Mouse (Mus musculus) B cell, adult 2 months (primary cell): ENCODE data around the gene Scnn1b.
A peak's percentile ranks its signal among the peaks of the same experiment; 100 is the strongest.

Experiments
- DNase-seq, 2 experiments: peaks; one replicate each; pipeline ENCODE4 v3.0.0; 2022

Gene Scnn1b

DNA sequence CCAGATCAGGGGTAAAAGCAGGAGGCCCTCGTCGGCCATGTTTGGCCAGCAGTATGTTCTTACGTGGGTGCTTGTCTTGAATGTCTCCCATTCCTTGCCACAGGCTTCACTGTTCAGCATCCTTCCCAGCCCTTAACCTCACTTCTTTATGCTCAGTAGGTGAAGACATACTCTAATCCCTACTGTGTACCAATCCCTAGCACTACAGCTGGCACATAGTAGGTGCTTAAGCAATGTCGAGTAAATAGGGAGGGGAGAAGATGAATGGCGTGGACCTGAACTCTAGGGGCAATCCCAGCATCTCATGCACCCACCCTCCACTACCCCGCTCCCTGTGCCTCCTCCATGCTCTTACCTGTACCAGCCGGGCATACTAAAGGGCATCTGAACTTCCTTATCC is 59.5 kb downstream of the Scnn1b start:
- DNase-seq: no peak

GRCm38 (mm10) chr7:121927882-121928281 is 63.0 kb downstream of the Scnn1b start:
- DNase-seq: no peak

DNA sequence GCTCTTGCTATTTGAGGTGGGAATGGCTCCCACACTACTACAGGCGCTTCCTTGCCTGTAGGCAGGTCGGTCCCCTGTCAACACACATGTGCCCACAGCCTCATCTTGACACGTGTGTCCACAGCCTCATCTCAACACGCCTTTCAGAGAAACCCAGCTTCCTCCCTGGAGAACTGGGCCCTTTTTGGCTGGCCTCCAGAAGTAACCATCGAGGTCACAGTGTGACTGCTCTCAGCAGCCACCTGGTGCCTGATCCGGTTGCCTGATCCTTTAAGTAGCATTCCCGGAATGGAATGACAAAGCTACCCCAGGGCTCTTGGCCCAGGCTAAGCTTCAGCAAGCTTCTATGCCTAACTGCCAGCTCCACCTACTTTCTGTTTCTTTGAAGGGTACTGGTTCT is 66.4 kb downstream of the Scnn1b start:
- no peak for DNase-seq

- DNase-seq: no peak
Measured at GRCm38 (mm10) chr7:121933675-121934074, 68.8 kb downstream of the Scnn1b start.

DNA sequence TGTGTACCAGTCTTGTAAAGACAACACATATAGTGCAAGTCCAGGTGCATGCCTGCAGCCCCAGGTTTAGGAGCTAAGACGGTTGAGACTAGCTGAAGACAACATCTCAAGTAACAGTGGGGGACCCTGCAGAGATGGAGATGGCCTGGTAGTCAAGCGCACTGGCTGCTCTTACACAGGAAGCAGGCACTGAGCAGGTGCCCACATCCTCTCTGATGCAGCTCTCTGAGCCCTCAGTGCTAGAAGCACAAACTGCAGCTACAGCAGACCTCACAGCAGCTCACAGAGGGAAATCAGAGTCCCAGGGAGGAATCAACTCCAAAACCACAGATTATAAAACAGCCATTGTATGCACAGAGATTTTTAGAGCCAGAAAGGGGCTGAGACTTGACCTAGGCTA is 69.5 kb downstream of the Scnn1b start:
- DNase-seq: no peak

DNA sequence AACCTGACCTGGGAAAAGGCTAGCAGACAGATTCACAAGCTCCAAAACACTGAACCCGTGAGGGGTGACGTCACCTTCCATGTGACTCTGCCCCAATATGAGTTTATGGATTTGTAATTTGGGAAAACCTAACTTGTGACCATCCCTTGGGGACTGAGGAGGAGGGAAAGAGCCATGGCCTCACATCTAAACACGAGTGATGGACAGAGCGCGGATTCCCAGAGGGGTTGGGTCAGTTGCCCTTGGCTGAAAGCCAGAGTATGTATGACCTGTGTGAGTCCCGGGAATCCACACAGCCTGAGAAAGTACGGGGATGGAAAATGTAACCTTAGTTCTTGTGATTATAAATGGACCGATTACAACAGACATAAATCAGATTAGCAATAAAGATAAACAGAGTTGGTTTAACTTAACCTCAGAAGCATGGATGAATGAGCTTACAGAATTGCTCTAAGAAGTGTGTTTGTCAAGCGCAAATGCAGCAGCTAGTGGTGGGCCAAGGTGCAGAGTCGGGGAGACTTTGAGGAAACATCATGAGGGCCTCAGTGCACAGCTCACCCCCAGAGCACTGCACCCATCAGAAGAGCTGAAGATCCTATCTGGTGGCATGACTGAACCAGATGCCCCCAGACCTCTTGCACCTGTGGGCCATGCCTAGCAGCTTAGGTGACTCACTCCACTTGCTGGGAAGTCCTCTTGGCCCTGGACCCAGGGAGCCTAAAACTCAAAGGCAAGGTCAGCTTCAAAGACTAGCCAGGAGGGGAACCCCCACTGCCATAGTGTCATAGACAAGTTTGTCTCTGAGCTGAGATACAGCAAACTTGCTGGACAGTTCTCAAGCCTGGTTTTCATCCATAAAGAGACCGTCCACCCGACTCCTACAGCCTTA is 71.3 kb downstream of the Scnn1b start:
- no peak for DNase-seq

DNA sequence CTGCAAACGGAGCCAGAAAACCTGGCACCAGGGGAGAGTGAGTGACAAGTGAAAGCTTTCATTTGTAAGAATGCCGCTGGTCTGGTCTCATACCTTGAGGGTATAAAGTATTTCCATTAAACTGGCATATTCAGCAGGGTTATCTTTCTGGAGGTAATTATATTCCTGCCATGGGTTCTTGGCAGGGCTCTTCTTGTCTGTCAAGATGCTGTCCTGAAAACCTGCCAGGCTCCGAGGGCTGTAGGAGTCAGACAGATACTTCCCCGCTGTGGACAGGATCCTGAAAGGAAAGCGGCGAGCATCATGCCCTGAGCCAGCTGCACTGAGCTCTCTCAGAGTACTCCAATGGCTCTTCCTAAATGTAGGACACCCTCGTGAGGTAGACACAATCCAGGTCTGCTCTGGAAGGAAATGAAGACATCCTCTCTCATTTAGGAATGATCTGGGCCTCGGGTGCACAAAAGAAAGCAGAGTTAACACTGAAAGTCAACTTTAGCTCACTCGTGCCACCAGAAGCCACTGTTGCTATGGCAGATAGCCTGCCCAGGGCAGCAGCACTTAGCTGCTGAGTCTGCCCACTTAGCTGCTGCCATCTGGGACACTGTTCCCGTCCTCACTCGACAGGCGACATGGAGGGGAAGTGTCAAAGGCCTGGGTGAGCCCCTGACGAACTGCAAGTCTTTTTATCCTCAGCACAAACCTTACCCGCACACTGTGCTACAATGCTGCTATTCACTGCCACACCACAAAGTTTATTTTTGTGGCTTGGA is 72.2 kb downstream of the Scnn1b start:
- DNase-seq: no peak

DNA sequence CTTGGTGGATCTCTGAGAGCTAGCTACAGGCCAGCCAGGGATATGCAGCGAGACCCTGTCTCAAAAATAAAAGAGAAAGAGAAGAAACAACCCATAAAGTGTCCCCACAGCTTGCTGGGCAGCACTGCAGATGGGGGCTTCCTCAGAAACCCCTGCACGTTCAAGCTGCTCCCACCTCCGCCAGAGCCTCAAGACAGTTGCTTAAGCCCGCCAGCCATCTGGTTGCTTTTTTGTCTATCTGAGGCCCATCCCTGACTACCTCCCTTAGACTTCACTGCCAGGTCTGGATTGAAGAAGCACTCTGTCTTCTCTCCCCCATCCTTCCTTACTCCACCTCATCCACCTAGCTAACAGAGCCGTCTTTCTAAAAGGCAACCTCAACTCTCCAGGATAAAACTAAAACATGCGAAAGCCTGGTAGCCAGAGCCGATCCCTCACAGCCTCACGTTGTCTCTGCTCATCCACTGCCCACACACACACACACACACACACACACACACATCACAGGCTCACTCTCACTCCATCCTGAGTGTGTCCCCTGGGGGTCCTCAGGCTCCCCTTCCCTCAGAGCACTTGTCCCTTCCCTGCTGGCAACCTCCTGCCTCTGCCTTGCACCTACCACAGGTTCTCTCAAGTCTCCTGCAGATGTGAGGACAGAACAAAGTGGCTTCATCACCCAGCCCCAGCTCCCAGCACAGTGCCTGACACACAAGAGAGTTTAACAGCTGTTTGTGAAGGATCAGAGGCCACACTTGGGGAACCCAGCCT is 73.5 kb downstream of the Scnn1b start:
- DNase-seq: no peak

DNA sequence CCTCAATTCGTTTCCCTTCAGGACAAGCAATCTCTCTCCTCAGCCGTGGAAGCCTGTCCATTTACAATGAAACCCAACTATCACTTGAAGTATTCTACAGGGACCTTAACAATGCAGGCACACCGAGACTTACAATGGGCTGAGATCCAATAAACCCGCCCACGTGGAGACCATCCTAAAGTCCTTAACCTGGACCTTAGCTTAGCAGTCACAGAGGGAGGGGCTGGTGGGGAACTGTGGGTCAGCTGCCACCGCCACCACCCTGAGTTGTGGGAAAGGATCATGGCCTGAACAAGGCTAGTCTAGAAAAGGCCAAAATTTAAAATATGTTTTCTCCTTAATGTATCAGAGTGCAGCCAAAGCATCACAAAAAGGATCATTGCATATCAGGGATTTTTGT is 74.4 kb downstream of the Scnn1b start:
- DNase-seq: no peak

DNA sequence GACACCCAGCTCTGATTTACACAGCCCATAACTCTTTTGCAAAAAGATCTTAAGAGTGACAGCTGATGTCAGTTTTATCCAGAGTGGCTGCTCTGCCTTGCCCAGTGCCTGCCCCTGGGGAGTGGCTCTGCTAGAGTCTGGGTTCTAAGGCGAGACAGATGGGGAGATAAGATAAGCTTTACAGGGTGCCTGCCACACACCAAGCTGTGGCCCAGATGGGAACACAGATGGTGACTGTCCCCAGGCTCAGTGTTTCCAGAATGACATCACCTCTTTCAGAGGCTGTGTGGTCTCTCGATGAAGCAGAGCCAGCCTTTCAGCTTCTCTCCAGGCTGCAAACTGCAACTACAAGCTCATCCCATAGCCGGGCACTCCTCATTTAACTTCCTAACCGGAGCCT is 74.9 kb downstream of the Scnn1b start:
- DNase-seq: no peak

DNA sequence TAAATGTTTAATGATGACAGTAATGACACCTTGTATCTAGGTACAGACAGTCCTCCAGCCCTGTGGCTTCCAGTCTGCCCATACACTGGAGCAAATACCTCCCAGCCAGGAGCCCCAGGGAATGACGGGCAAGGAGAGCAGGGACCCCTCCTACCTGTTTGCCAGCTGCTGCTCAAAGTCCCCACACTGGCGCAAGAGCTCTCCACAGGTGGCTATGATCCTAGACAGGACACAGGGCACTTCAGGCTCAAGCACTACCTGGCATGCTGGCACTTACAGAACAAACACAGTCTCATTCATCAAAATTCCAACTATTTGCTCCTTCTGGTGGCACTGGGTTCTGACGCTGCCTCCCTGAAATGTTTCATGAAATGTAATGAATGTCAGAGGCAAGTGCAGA is 76.2 kb downstream of the Scnn1b start:
- no peak for DNase-seq

GRCm38 (mm10) chr7:121941640-121942039 is 76.8 kb downstream of the Scnn1b start:
- DNase-seq: no peak

DNA sequence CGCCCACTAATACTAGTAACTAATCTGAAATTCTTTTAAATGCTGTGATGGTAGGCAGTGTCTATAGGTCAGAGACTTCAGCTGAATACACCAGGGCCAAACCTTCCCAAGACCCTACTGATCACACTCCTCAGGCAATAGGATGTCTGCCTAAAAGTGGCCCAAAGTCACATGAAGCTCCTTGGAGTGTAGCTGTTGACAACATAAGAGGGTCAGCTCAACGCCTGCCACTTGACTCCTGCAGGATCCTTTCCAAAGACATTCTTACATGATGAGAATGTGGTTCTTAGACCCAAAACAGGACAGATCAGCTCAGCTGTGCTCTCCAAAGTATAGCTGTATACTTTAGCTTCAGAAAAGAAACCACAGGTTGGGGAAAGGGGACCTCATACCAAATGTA is 77.5 kb downstream of the Scnn1b start:
- DNase-seq: no peak

DNA sequence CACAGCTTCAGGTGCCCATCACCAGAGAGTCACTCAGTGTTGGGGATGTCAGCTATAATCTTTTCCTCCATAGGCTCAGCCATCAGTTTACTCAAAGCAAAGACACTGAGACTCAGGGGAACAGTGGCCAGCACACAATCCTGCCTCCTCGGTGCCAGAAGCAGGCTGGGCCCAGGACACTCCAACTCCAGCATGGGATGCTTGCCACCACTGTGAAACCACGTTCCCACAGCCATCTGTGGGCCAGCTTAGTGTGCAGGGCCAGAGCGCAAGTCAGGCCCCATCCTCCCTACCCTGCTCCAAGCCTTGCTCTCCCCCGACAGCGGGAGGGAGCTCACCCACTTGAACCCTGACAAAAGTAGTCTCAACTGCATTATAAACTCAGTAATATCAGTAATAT is 81.4 kb downstream of the Scnn1b start:
- no peak for DNase-seq

- DNase-seq: no peak
Measured at GRCm38 (mm10) chr7:121947513-121947912, 82.7 kb downstream of the Scnn1b start.

GRCm38 (mm10) chr7:121954891-121955669 is 90.2 kb downstream of the Scnn1b start:
- no peak for DNase-seq

- no peak for DNase-seq
Measured at GRCm38 (mm10) chr7:121955802-121956201, 91.0 kb downstream of the Scnn1b start.

GRCm38 (mm10) chr7:121961913-121962570 is 97.2 kb downstream of the Scnn1b start:
- no peak for DNase-seq

GRCm38 (mm10) chr7:121962571-121962959 is 97.7 kb downstream of the Scnn1b start:
- no peak for DNase-seq

- DNase-seq: peak; percentile 27 to 35
Measured at GRCm38 (mm10) chr7:121963883-121964398, 99.1 kb downstream of the Scnn1b start.

GRCm38 (mm10) chr7:121966169-121966568 is 101.3 kb downstream of the Scnn1b start:
- no peak for DNase-seq
